Mouse (Mus musculus) liver, adult 2 months (tissue): Measurements from ENCODE around the gene Kcnj6.

Experiments
- CTCF ChIP-seq: fragments of 200-500 bp; IDR thresholded peaks from 2 replicates; pipeline ENCODE4 v1.5.1; 2011; ENCODE audit warnings: low read depth, low read length, control low read depth
- POLR2A ChIP-seq: fragments of 200-500 bp; IDR thresholded peaks from 2 replicates; pipeline ENCODE4 v1.6.1; 2011; ENCODE audit warnings: low read length, control low read depth; ENCODE audit not compliant: insufficient read depth; ENCODE audit errors: extremely low read depth

- TF ChIP-seq CTCF (no peak), POLR2A (no peak)
Observed at GRCm38 (mm10) chr16:94990114-94990513, 7.4 kb downstream of the Kcnj6 start.
